Mouse (Mus musculus): ENCODE data around the gene Fut2. TPM values are rescaled to one million over a fixed set of nuclear protein-coding genes. Genes with fewer than 3 reads are reported as not detected.

The Fut2 gene
- polyA plus RNA-seq, 1 experiment from 2014 or later: 0.60 TPM

- peak overlapping the region; percentile 64 for H3K9ac ChIP-seq (ENCODE audit: low read length)
- H3K36me3 ChIP-seq (ENCODE audit: control insufficient read depth, insufficient read depth, low read length): no peaks in the 10 kb centered on the region
- H3K4me3 ChIP-seq (ENCODE audit: low read length): no peak overlapping the region
- peak overlapping the region; percentile 46 for H3K4me2 ChIP-seq (ENCODE audit: low read depth, low read length)
- H3K27me3 ChIP-seq (ENCODE audit: control insufficient read depth, insufficient read depth, low read depth, low read length): no peaks in the 10 kb centered on the region; the same call in 1 of the 2 replicates
- peaks cover 24% of the 10 kb centered on the region for H3K4me1 ChIP-seq (replicated peaks; ENCODE audit: control insufficient read depth, insufficient read depth, low read length)
- H3K27ac ChIP-seq (ENCODE audit: low read length): peak overlapping the region; percentile 71
- H3K9me3 ChIP-seq (ENCODE audit: control insufficient read depth, low read length): no peaks in the 10 kb centered on the region
- WGBS: 26% methylated on average over 14 of the region's 14 CpGs
- ATAC-seq (ENCODE audit: low read depth): peak; percentile 81
Observed at GRCm38 (mm10) chr7:45682144-45683126, 16.2 kb upstream of the Fut2 start.

GRCm38 (mm10) chr7:45681046-45681736, 15.0 kb upstream of the Fut2 start:
- no peaks in the 10 kb centered on the region for H3K36me3 ChIP-seq (ENCODE audit: control insufficient read depth, insufficient read depth, low read length)
- no peak overlapping the region for H3K4me2 ChIP-seq (ENCODE audit: low read depth, low read length)
- H3K9ac ChIP-seq (ENCODE audit: low read length): no peak overlapping the region
- H3K9me3 ChIP-seq (ENCODE audit: control insufficient read depth, low read length): no peaks in the 10 kb centered on the region
- H3K4me1 ChIP-seq (replicated peaks; ENCODE audit: control insufficient read depth, insufficient read depth, low read length): peaks cover 21% of the 10 kb centered on the region
- H3K4me3 ChIP-seq (ENCODE audit: low read length): no peak overlapping the region
- WGBS: 59% methylated on average over 8 of the region's 8 CpGs
- no peaks in the 10 kb centered on the region; the same call in 1 of the 2 replicates for H3K27me3 ChIP-seq (ENCODE audit: control insufficient read depth, insufficient read depth, low read depth, low read length)
- H3K27ac ChIP-seq (ENCODE audit: low read length): peak overlapping the region; percentile 69; the same call in 1 of the 2 replicates
- ATAC-seq (ENCODE audit: low read depth): no peak

- H3K9ac ChIP-seq (ENCODE audit: low read length): 0 out of 2 replicates have a peak overlapping the region, but pooled peaks have one; percentile 1
- H3K27ac ChIP-seq (ENCODE audit: low read length): peak overlapping the region; percentile 36; the same call in 1 of the 2 replicates
- ATAC-seq (ENCODE audit: low read depth): no peak; the same call in 1 of the 2 replicates
- no peaks in the 10 kb centered on the region for H3K36me3 ChIP-seq (ENCODE audit: control insufficient read depth, insufficient read depth, low read length)
- H3K27me3 ChIP-seq (ENCODE audit: control insufficient read depth, insufficient read depth, low read depth, low read length): no peaks in the 10 kb centered on the region; the same call in 1 of the 2 replicates
- peaks cover 13% of the 10 kb centered on the region for H3K4me1 ChIP-seq (replicated peaks; ENCODE audit: control insufficient read depth, insufficient read depth, low read length)
- H3K4me3 ChIP-seq (ENCODE audit: low read length): no peak overlapping the region
- H3K9me3 ChIP-seq (ENCODE audit: control insufficient read depth, low read length): no peaks in the 10 kb centered on the region
- no peak overlapping the region for H3K4me2 ChIP-seq (ENCODE audit: low read depth, low read length)
- 64% methylated on average over 14 of the region's 14 CpGs for WGBS
Observed at GRCm38 (mm10) chr7:45679966-45680621, 13.9 kb upstream of the Fut2 start.

- ATAC-seq (ENCODE audit: low read depth): no peak
- Histone ChIP-seq H3K9me3 (ENCODE audit: control insufficient read depth, low read length) (no peaks in the 10 kb centered on the region), H3K4me1 (replicated peaks; ENCODE audit: control insufficient read depth, insufficient read depth, low read length) (peaks cover 13% of the 10 kb centered on the region), H3K27me3 (ENCODE audit: control insufficient read depth, insufficient read depth, low read depth, low read length) (no peaks in the 10 kb centered on the region), H3K4me3 (ENCODE audit: low read length) (no peak overlapping the region), H3K27ac (ENCODE audit: low read length) (no peak overlapping the region), H3K36me3 (ENCODE audit: control insufficient read depth, insufficient read depth, low read length) (no peaks in the 10 kb centered on the region), H3K4me2 (ENCODE audit: low read depth, low read length) (no peak overlapping the region), H3K9ac (ENCODE audit: low read length) (no peak overlapping the region)
- WGBS: 89% methylated on average over 14 of the region's 14 CpGs
Observed at GRCm38 (mm10) chr7:45678513-45678912, 12.3 kb upstream of the Fut2 start.

- Histone ChIP-seq H3K27me3 (ENCODE audit: control insufficient read depth, insufficient read depth, low read depth, low read length) (no peaks in the 10 kb centered on the region), H3K4me1 (replicated peaks; ENCODE audit: control insufficient read depth, insufficient read depth, low read length) (peaks cover 13% of the 10 kb centered on the region), H3K27ac (ENCODE audit: low read length) (no peak overlapping the region), H3K4me2 (ENCODE audit: low read depth, low read length) (no peak overlapping the region), H3K4me3 (ENCODE audit: low read length) (no peak overlapping the region), H3K9ac (ENCODE audit: low read length) (no peak overlapping the region), H3K9me3 (ENCODE audit: control insufficient read depth, low read length) (no peaks in the 10 kb centered on the region), H3K36me3 (ENCODE audit: control insufficient read depth, insufficient read depth, low read length) (no peaks in the 10 kb centered on the region)
- 52% methylated on average over 7 of the region's 7 CpGs for WGBS
- ATAC-seq (ENCODE audit: low read depth): no peak
Observed at GRCm38 (mm10) chr7:45677627-45678295, 11.6 kb upstream of the Fut2 start.

- H3K9ac ChIP-seq (ENCODE audit: low read length): no peak overlapping the region
- no peak for ATAC-seq (ENCODE audit: low read depth)
- no peak overlapping the region for H3K4me3 ChIP-seq (ENCODE audit: low read length)
- H3K27me3 ChIP-seq (ENCODE audit: control insufficient read depth, insufficient read depth, low read depth, low read length): no peaks in the 10 kb centered on the region
- no peaks in the 10 kb centered on the region for H3K36me3 ChIP-seq (ENCODE audit: control insufficient read depth, insufficient read depth, low read length)
- no peak overlapping the region for H3K4me2 ChIP-seq (ENCODE audit: low read depth, low read length)
- peaks cover 9% of the 10 kb centered on the region for H3K4me1 ChIP-seq (replicated peaks; ENCODE audit: control insufficient read depth, insufficient read depth, low read length)
- H3K9me3 ChIP-seq (ENCODE audit: control insufficient read depth, low read length): no peaks in the 10 kb centered on the region
- no peak overlapping the region for H3K27ac ChIP-seq (ENCODE audit: low read length)
- WGBS: 94% methylated on average over 9 of the region's 9 CpGs
Observed at GRCm38 (mm10) chr7:45668921-45669320, 2.7 kb upstream of the Fut2 start.

GRCm38 (mm10) chr7:45667761-45668160, 1.6 kb upstream of the Fut2 start:
- H3K4me3 ChIP-seq (ENCODE audit: low read length): no peak overlapping the region
- WGBS: 74% methylated on average over 14 of the region's 14 CpGs
- no peaks in the 10 kb centered on the region for H3K27me3 ChIP-seq (ENCODE audit: control insufficient read depth, insufficient read depth, low read depth, low read length)
- no peak overlapping the region for H3K9ac ChIP-seq (ENCODE audit: low read length)
- H3K4me2 ChIP-seq (ENCODE audit: low read depth, low read length): no peak overlapping the region
- no peaks in the 10 kb centered on the region for H3K9me3 ChIP-seq (ENCODE audit: control insufficient read depth, low read length)
- H3K36me3 ChIP-seq (ENCODE audit: control insufficient read depth, insufficient read depth, low read length): no peaks in the 10 kb centered on the region
- peaks cover 9% of the 10 kb centered on the region for H3K4me1 ChIP-seq (replicated peaks; ENCODE audit: control insufficient read depth, insufficient read depth, low read length)
- no peak for ATAC-seq (ENCODE audit: low read depth)
- H3K27ac ChIP-seq (ENCODE audit: low read length): no peak overlapping the region

- H3K9ac ChIP-seq (ENCODE audit: low read length): peak overlapping the region; percentile 24; the same call in 1 of the 2 replicates
- peak; percentile 66; the same call in 1 of the 2 replicates for ATAC-seq (ENCODE audit: low read depth)
- 0 out of 2 replicates have a peak overlapping the region, but pooled peaks have one; percentile 0 for H3K4me2 ChIP-seq (ENCODE audit: low read depth, low read length)
- H3K27me3 ChIP-seq (ENCODE audit: control insufficient read depth, insufficient read depth, low read depth, low read length): no peaks in the 10 kb centered on the region
- H3K36me3 ChIP-seq (ENCODE audit: control insufficient read depth, insufficient read depth, low read length): no peaks in the 10 kb centered on the region
- 32% methylated on average over 13 of the region's 13 CpGs for WGBS
- H3K9me3 ChIP-seq (ENCODE audit: control insufficient read depth, low read length): no peaks in the 10 kb centered on the region
- no peak overlapping the region for H3K4me3 ChIP-seq (ENCODE audit: low read length)
- no peak overlapping the region for H3K27ac ChIP-seq (ENCODE audit: low read length)
- peaks cover 9% of the 10 kb centered on the region for H3K4me1 ChIP-seq (replicated peaks; ENCODE audit: control insufficient read depth, insufficient read depth, low read length)
Observed at GRCm38 (mm10) chr7:45665303-45666138, 673 bp downstream of the Fut2 start.
